Mouse (Mus musculus) frontal cortex, adult (tissue): Measurements from ENCODE around the gene Hsd17b2.

Source experiments
- ATAC-seq: cut with Nextera tagmentation; 2 replicates; pipeline ENCODE4 v1.9.2; 2017; ENCODE audit warnings: mild to moderate bottlenecking, moderate library complexity, mixed read lengths; ENCODE audit not compliant: low TSS enrichment

Gene Hsd17b2

DNA sequence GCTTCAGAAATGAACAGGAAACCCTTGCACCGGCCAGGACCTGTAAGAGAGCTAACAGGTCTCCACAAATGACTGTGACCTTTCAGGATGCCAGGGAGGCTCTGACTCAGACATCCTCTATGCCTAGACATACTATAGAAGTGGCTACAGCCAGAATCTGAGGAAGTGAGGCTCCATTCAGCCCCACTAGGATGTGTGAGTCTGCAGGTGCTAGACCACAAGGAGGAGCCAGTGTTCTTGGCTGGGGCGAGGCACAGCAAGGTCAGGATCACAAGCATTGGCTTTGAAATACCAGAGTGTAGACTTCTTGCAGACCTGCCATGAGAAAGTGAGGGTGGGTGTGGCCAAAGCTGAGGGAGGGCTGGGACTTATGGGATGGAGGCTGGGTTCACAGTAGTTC is 70.9 kb downstream of the Hsd17b2 start:
- no peak for ATAC-seq

DNA sequence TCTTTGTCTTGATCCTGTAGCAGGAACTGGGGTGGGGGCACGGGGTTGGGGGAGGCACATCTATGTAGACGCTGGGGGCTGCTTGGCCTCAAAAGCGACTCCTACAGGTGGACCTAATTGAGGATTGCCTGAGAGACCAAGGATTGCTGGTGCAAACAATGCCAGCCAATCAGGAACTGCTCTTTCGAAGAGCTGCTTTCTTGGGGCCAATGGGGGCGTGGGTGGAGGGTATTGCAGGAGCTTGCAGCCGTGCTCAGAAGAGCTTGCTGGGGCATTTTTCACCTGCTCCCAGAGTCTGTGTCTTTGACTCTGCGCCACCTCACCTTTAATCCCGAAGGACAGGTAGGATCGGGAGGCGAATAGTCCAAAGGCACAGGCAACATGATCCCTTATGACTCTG is 73.9 kb downstream of the Hsd17b2 start:
- ATAC-seq = no peak

DNA sequence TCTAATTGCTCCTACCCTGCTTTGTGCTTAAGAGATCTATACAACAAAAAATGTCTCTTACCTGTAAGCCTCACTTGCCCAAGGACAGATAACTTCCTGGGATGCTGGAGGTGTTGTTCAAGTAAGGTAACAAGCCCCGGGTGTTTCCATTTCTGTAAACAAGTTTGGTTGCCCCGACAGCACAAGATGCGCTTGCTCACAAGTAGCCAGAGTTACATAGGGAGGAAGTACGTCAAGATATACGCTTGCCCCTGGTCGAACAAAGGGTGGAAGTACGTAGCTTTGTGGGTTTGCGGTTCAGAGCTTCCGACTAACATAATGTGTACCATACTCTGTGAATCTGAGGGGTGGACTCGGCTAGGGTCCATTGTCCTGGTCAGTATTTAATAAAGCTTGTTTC is 74.4 kb downstream of the Hsd17b2 start:
- no peak for ATAC-seq

DNA sequence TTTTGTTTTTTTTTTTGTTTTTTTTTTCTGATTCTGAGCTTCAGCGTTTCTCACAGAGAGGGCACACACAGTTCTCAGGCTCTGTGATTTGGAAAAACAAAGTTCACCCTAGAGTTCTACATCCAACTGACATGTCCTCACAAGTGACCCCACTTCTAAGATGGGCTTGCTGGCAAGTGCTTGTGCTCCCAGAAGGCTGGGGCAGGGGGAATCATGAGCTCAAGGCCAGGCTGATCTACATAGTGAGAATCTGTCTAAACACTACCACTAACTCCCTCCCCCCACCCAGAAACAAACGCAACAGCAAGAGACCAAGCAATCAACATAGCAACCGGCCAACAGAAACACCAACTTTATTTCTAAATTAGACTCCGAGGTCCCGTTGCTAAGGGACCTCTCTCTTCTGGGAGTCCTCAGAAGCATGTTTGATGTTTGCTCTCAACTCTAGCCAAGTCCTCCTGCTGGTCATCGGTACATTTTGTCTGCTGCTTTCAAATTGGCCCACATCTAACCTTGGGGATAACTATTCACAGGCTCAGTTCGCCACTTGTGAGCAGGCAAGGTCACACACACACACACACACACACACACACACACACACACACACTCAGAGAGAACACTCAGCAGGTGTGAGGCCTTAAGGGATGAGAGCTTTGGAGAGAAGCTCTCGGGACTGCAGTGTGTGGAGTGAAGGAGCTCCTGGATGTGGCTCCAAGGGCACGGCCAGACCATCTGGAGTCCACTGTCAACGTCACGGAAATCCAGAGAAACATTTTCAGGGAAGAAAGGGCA is 77.0 kb downstream of the Hsd17b2 start:
- ATAC-seq = no peak

DNA sequence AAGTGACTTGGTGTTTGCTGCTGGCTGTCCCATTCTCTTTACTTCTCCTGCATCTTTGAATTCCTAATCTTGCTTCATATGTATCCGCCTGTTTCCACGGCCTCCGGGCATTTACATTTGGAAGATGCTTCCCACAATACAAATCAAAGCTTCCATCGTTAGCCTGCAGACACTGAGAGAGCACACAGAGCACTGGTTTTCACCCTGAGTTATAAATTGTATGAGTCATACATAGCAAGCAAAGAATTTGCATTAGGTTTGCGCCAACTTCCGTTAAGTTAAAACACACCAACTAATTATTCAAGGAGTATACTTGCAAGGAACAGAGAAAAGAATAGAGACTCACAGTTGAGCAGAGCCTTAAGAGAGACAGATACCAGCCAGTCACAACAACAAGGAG is 77.6 kb downstream of the Hsd17b2 start:
- ATAC-seq = peak; percentile 55; the same call in 1 of the 2 replicates

DNA sequence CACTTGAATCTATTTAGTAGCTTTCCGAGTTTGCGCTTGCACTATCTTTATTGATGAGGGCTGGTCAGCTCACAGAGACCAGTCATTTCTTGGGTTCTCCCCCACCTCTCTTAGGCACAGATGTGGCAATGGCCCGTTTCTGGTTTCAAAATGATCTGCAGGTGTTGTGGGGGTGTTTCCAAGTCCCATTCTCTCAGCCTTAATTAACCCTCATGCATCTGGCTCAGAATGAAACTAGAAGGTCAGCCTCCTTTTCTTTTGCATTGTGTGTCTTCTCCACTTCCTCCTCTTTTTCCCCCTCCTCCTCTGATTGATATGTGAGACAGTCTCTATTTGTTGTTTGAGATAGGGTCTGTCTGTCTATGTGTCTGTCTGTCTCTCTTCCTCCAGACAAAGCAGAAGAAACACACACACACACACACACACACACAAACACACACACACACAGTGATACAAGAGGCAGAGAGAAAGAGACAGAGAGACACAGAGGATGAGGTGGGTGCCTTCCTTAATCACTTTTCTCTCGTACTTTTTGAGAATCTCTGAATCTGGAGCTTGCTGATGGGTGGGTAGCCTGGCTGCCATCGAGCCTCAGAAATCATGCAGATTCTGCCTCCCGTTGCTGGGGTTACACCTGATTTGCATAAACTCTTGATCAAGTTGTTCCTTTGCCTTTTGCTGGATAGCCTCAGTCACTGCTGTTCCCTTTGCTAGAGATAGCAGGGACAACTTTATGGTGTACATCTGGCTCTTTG is 79.8 kb downstream of the Hsd17b2 start:
- ATAC-seq = no peak

DNA sequence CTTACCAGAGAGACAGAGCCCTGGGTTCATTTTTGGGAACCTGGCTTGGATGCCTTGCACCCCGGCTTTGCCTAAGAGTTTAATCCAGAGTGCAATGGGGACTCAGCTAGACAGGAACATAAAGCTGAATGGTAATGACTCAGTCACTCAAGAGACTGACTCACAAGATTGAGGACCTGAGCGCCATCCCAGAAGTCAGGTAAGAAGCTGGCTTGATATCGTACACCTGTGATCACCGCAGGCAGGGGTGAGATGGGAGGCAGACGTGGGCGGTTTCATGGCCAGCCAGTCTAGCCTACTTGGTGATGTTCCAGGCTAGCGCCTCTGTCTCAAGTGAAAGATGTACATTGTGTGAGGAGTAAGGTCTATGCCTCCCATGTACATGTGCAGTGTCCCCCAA is 81.3 kb downstream of the Hsd17b2 start:
- no peak for ATAC-seq

DNA sequence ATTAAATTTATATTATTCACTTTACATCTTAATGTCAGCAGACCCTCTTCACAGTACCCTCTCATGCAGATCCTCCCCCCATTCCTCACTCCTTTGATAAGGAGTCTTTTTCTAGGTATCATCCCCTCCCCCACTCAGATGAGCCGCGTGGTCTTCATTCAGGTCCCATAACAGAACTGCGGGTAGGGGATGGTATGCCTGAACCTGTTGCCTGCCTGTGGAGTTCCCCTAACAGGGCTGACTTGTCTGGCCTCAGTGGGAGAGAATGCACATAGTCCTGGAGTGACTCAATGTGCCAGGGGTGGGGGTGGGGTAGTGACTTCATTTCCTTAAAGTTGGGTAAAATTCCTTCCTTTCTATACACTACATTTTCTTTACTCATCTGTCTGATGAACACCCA is 84.7 kb downstream of the Hsd17b2 start:
- no peak for ATAC-seq

DNA sequence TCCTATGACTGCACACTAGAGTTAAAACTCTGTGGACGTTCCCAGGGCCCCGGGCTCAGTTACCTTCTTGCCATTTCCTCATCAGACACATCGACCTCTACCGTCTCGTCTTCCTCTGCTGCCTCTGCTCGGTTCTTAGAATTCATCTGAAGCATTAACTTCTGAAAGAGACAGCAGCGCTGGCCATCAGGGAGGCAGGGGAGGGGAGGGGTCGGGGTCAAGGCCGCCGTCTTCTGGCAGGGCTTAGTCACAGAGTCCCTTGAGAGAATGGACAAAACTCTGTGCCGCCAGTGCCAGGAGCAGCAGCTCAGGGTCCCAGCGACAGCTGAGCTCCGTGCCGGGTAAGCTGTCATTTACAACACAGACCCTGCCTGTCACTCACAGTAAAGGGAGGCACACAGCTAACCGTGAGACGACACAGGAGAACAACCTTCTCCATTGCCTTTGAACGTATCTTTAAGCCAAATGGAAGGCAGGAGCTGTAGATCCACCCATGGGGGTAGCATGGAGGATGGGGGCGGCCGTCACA is 91.0 kb downstream of the Hsd17b2 start:
- no peak for ATAC-seq

DNA sequence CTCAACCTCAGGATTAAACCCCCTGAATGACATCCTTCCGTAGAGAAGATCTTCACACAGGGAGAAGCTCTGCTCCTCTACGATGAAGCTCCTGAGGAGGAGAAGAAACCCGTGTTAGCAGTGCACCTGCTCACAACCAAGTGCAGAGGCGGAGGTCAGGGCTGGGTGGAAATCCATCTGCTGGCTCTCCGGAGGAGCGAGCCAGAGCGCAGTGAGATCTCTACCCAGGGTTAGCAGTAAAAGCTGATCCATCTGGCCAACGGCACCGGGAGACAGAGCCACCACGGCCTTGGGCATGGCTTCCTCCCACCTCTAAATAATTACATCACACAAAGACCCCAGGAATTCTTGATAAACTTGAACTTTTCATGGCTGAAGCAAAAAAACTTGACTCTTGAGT is 92.9 kb downstream of the Hsd17b2 start:
- no peak for ATAC-seq

DNA sequence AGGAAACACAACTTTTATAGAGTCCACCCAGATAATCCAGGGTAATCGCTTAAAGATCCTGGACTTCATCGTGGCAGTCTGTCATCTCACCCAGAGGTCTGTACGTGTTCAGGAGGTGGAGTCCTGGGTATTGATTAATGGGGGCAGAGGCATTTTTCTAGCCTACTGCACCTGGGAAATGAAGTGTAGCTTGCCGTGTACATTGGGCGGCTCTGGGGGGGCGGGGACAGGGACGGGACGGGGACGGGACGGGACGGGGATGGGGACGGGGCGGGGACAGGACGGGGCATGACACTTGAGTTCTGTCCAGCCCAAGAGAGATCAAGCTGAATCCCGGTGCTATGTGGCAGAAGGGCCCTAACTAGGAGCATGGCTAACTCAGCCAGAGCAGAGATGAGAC is 94.8 kb downstream of the Hsd17b2 start:
- ATAC-seq = no peak

DNA sequence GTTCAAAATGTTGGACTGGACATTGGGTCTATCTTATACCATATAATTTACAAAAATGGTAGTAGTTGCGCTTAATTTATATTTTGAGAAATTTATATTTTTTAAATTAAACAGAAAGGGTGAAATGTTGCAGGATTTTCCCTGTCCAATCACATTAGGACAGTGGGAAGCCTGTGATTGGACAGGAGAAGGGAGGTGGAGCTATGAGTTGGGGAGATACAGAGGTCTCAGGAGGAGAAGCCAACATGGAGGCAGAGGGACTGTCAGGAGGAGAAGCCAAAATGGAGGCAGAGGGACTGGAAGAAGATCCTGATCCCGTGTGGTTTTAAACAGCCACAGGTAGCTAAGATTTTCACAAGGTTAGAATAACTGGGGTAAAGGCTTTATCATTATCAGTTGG is 96.4 kb downstream of the Hsd17b2 start:
- ATAC-seq = no peak

DNA sequence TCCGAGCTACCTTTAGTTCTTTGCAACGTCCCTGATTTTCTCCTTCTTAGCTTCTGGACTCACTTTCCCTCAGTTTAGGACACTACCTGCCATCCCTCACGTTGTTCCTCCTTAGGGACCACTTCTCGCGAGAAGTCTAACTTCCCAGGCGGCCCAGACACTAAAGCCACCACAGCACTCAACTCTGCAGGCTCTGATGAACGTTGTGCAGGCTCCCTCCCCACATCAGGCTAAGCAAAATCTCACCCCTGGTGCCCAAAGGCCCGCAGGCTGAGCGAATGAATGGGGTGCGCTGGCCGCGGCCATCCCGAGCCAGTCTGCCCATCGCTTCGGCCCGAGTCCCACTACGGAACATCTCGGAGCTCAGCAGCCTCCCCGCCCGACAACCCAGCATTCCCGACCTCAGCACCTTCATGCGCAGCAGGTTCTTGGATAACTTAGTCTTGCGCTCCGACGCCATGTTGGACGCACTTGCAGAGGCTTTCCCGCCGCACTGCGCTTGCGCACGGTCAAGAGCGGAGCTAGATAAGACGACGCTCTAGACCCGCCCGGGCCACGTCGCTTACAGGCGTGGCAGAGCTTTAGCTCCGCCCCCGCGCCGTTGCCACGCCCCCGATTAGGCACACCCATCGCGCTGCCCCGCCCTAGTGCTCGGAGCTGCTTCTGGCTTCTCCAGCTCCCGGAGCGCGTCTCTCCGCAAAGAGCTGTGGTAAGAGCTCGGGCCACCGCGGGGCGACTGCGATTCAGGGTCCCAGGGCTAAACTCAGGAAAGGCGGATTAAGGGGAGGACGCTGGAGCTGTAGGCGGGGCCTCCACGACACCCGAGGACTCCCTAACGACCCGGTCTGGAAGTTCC is 100.0 kb downstream of the Hsd17b2 start, which contains the start of gene Mphosph6:
TSS of gene Mphosph6 (minus strand) at position 501 of the 856 bp plus-strand sequence.
- peak; percentile 96 for ATAC-seq

DNA sequence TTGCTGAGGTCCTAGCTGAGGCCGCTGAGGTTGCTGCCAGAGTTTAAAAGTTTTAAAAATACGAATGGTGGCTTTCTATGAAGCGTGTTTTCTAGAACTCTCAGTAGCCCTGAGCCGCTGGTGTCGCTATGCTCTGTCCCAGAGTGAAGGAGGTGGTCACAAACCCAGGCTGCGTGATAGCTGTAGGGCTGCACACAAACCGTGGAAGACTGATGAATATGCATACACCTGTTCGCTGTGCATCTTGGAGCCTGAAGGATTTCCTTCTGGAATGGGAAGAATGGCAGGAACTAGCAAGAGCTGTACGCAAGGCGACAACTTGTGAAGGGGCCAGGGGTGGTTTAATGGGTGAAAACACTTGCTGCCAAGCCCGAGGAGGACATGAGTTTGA is 100.6 kb downstream of the Hsd17b2 start:
- ATAC-seq = peak; percentile 73

DNA sequence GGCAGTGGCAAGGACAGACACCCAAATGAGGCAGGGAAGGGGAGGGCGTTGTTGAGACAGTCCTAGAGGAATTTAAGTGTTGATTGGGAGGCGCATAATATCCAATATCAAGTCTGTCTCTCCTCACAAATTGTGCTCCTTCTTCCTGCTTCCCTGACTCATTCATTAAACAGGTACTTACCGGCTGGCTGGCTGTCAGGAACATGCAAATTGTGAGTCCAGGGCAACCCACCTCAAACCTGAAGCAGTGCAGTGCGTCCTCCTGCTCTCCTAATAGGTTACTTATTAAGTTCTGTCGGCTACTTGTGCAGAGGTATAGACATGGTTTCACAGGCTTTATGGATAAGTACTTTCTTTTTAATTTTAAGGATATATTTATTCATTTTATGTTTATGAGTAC is 103.7 kb downstream of the Hsd17b2 start:
- no peak for ATAC-seq
